Mouse (Mus musculus): ENCODE results near the gene Msi2.

DNA sequence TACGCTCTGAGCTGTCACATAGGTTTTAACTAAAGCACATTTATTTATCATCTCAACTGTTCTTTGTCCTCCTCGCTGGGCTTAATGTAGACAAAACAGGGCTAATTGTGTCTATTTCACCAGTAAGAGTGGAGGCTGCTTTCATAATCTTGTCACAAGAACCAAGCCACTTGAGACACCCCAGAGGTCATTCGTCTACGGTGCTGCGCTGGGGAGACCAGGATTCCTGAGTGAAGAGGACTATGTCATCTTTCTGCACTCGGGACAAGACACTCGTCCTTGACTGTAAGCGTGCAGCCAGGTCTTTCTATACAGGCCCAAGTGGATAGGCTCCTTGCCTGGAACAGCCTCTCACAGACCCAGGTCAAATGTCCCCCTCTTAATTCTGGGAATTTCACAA lies 62.5 kb downstream of the Msi2 start:
- no peak for TF ChIP-seq CTCF (IDR thresholded peaks at IDR 0.05; ENCODE audit: low read depth, low read length)
- TF ChIP-seq GATA1 (IDR thresholded peaks at IDR 0.05; ENCODE audit: borderline replicate concordance, low read length): no peak
- no peak for TF ChIP-seq TAL1 (conservative IDR thresholded peaks at IDR 0.05; ENCODE audit: low read depth, low read length)
- no peak for TF ChIP-seq POLR2AphosphoS5 (IDR thresholded peaks at IDR 0.05; ENCODE audit: insufficient replicate concordance, low read depth, low read length)
- no peak for TF ChIP-seq GATA2 (IDR thresholded peaks at IDR 0.05; ENCODE audit: borderline replicate concordance, low read depth, low read length)
